Mouse (Mus musculus): ENCODE data around the gene Nelfcd. TPM values are rescaled to one million over a fixed set of nuclear protein-coding genes. Genes with fewer than 3 reads are reported as not detected.

Nelfcd gene
- polyA plus RNA-seq, 1 experiment from 2014 or later: 66.1 TPM

Other genes starting within 250 kb of the Nelfcd start
- 1,401 and 1,438 TPM in 2 replicates for gene Gnas, start 131.5 kb upstream of the Nelfcd start, polyA plus RNA-seq (2015; fragmentation: Nextera tagmentation; extraction: Ambion mirVana)
- gene Gm20721, start 69.1 kb upstream of the Nelfcd start, polyA plus RNA-seq (2015; fragmentation: Nextera tagmentation; extraction: Ambion mirVana): 17.1 and 32.0 TPM in 2 replicates
- 99.5 and 146 TPM in 2 replicates for gene Ctsz, start 23.2 kb downstream of the Nelfcd start, polyA plus RNA-seq (2015; fragmentation: Nextera tagmentation; extraction: Ambion mirVana)
- 3.8 and 3.9 TPM in 2 replicates for gene Tubb1, start 34.9 kb downstream of the Nelfcd start, polyA plus RNA-seq (2015; fragmentation: Nextera tagmentation; extraction: Ambion mirVana)
- gene Atp5e, start 48.3 kb downstream of the Nelfcd start, polyA plus RNA-seq (2015; fragmentation: Nextera tagmentation; extraction: Ambion mirVana): 872 and 1,283 TPM in 2 replicates
- 131 and 135 TPM in 2 replicates for gene Prelid3b, start 57.3 kb downstream of the Nelfcd start, polyA plus RNA-seq (2015; fragmentation: Nextera tagmentation; extraction: Ambion mirVana)
- gene Zfp831, start 227.7 kb downstream of the Nelfcd start, polyA plus RNA-seq (2015; fragmentation: Nextera tagmentation; extraction: Ambion mirVana): 0.01 TPM in 1 of 2 replicates, not detected in the other

All from heart, embryonic 15.5 days (tissue).